Mouse (Mus musculus): ENCODE measurements at regions not wholly inside any gene's neighbourhood (a gene's known extent, or its start where the extent isn't known, plus 50 kb on each side); places are given as distances from the start of the nearest gene placed in this dataset.

DNA sequence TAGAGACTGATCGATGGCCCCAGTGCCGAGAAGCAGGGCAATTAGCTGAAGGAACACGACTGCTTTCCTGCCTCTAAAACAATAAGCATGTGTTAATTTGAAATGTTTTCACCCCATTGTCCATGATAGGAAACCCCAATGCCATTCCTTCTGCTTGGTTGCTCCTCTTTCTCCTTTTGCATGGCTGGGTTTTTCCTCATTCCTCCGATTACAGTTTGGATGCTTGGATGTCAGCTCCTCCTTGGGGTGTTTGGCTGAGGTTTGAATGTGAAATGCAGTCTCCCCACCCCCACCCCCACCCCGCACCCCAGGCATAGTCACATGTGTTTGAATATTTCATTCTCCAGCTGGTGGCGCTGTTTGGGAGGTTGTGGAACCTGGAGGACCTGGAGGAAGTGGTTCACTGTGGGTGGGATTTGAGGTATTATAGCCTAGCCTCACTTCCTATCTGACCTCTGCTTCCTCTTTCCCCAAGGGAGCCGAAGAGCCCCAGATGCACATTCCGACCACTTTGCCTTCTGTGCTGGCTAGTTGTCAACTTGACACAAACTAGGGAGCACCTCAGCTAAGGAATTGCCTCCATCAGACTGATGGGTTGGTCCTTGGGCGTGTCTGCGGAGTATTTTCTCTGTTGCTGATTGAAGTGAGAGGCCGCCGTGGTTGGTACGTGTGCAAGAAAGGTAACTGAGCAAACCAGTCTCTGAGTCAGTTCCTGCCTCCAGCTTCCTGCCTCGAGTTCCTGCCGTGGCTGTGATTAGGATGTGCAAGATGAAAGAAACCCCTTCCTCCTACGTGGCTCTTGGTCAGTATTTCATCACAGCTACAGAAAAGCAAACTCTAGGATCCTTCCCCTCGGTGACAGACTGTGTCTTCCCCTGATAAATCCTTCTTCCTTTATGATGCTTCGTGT, 128.6 kb upstream of the Grik3 start:
- H3K27ac ChIP-seq (replicated peaks; ENCODE audit: low read depth, low read length), result no peak overlapping the region
- H3K9me3 ChIP-seq (ENCODE audit: control insufficient read depth, low read length), result no peaks in the 10 kb centered on the region
- ATAC-seq (ENCODE audit: low read depth) (no peak), DNase-seq (ENCODE audit: low spot score) (peak; percentile 7)
- no peaks in the 10 kb centered on the region for H3K36me3 ChIP-seq (ENCODE audit: control insufficient read depth, insufficient read depth, low read length)
- no peak overlapping the region for H3K4me3 ChIP-seq (ENCODE audit: low read depth, low read length)
- H3K4me2 ChIP-seq (ENCODE audit: low read depth, low read length), result no peak overlapping the region
- H3K9ac ChIP-seq (ENCODE audit: low read depth, low read length), result no peak overlapping the region
- H3K4me1 ChIP-seq (ENCODE audit: control insufficient read depth, insufficient read depth, low read length), result no peaks in the 10 kb centered on the region
- whole genome bisulfite sequencing, result 66% methylated on average over 18 of the region's 18 CpGs
- no peaks in the 10 kb centered on the region for H3K27me3 ChIP-seq (replicated peaks; ENCODE audit: control insufficient read depth, insufficient read depth, low read length)

DNA sequence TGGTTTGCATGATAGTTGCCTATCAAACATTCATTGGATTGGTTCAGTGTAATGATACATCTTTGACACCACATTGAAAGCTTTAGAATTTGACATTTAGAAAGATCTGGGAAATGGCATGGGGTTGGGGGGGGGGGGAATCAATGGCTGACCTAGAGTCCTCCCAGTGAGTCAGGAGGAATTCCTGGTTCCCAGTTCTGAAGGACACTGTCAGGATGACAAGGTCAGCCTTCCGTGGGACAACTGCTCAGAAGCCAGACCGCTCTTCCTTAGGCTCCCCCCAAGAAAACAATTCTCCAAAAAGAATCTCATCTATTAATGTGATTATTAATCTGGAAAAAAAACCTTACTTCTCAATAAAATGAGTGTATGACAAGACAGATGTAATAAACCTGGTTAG, 132.1 kb upstream of the Grik3 start:
- Histone ChIP-seq H3K36me3 (ENCODE audit: control insufficient read depth, insufficient read depth, low read length) (no peaks in the 10 kb centered on the region), H3K9ac (ENCODE audit: low read depth, low read length) (no peak overlapping the region), H3K4me1 (ENCODE audit: control insufficient read depth, insufficient read depth, low read length) (no peaks in the 10 kb centered on the region), H3K27me3 (replicated peaks; ENCODE audit: control insufficient read depth, insufficient read depth, low read length) (no peaks in the 10 kb centered on the region), H3K27ac (replicated peaks; ENCODE audit: low read depth, low read length) (no peak overlapping the region), H3K4me3 (ENCODE audit: low read depth, low read length) (no peak overlapping the region), H3K9me3 (ENCODE audit: control insufficient read depth, low read length) (no peaks in the 10 kb centered on the region), H3K4me2 (ENCODE audit: low read depth, low read length) (no peak overlapping the region)
- DNase-seq (ENCODE audit: low spot score) (no peak), ATAC-seq (ENCODE audit: low read depth) (no peak)
- WGBS, result 92% methylated on average over 2 of the region's 2 CpGs

DNA sequence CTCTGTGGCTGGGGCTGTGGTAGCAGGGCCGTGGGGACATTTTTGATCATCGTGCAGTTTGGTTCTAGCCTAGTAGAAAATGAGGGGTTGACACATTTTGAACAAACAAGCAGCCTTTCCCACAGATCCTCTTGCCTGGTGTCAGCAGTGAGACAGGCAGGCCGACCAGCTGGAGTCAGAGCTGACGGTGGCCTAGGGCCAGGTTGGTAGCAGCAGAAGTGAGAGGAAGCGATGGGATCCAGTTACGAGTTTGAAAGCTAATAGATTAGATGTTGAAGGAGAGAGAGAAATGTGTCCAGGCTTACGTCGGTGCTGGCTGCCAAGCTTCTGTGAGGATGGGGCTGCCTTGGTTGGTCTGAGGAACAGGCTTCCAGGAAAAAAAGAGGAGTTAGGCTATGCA, 134.1 kb upstream of the Grik3 start:
- peak; percentile 23 for DNase-seq (ENCODE audit: low spot score)
- H3K4me3 ChIP-seq (ENCODE audit: low read depth, low read length), result no peak overlapping the region
- H3K36me3 ChIP-seq (ENCODE audit: control insufficient read depth, insufficient read depth, low read length), result no peaks in the 10 kb centered on the region
- no peaks in the 10 kb centered on the region for H3K4me1 ChIP-seq (ENCODE audit: control insufficient read depth, insufficient read depth, low read length)
- H3K9me3 ChIP-seq (ENCODE audit: control insufficient read depth, low read length), result no peaks in the 10 kb centered on the region
- H3K9ac ChIP-seq (ENCODE audit: low read depth, low read length), result no peak overlapping the region; the same call in 1 of the 2 replicates
- H3K27me3 ChIP-seq (replicated peaks; ENCODE audit: control insufficient read depth, insufficient read depth, low read length), result no peaks in the 10 kb centered on the region
- 19% methylated on average over 8 of the region's 8 CpGs for WGBS
- peak; percentile 37; the same call in 1 of the 2 replicates for ATAC-seq (ENCODE audit: low read depth)
- H3K27ac ChIP-seq (replicated peaks; ENCODE audit: low read depth, low read length), result no peak overlapping the region
- H3K4me2 ChIP-seq (ENCODE audit: low read depth, low read length), result no peak overlapping the region

GRCm38 (mm10) chr4:125354742-125355141, 135.8 kb upstream of the Grik3 start:
- Histone ChIP-seq H3K4me1 (ENCODE audit: control insufficient read depth, insufficient read depth, low read length) (no peaks in the 10 kb centered on the region), H3K9ac (ENCODE audit: low read depth, low read length) (no peak overlapping the region), H3K4me3 (ENCODE audit: low read depth, low read length) (no peak overlapping the region), H3K4me2 (ENCODE audit: low read depth, low read length) (no peak overlapping the region), H3K36me3 (ENCODE audit: control insufficient read depth, insufficient read depth, low read length) (no peaks in the 10 kb centered on the region), H3K27ac (replicated peaks; ENCODE audit: low read depth, low read length) (no peak overlapping the region), H3K27me3 (replicated peaks; ENCODE audit: control insufficient read depth, insufficient read depth, low read length) (no peaks in the 10 kb centered on the region), H3K9me3 (ENCODE audit: control insufficient read depth, low read length) (no peaks in the 10 kb centered on the region)
- 63% methylated on average over 3 of the region's 3 CpGs for WGBS
- ATAC-seq (ENCODE audit: low read depth), result no peak
- DNase-seq (ENCODE audit: low spot score), result peak; percentile 44

- H3K4me1 ChIP-seq (ENCODE audit: control insufficient read depth, insufficient read depth, low read length), result no peaks in the 10 kb centered on the region
- ATAC-seq (ENCODE audit: low read depth), result no peak
- H3K4me3 ChIP-seq (ENCODE audit: low read depth, low read length), result no peak overlapping the region
- WGBS, result 75% methylated on average over 1 of the region's 1 CpGs
- H3K9me3 ChIP-seq (ENCODE audit: control insufficient read depth, low read length), result no peaks in the 10 kb centered on the region
- H3K36me3 ChIP-seq (ENCODE audit: control insufficient read depth, insufficient read depth, low read length), result no peaks in the 10 kb centered on the region
- DNase-seq (ENCODE audit: low spot score), result no peak
- H3K27ac ChIP-seq (replicated peaks; ENCODE audit: low read depth, low read length), result no peak overlapping the region
- H3K4me2 ChIP-seq (ENCODE audit: low read depth, low read length), result no peak overlapping the region
- H3K9ac ChIP-seq (ENCODE audit: low read depth, low read length), result no peak overlapping the region
- no peaks in the 10 kb centered on the region for H3K27me3 ChIP-seq (replicated peaks; ENCODE audit: control insufficient read depth, insufficient read depth, low read length)
Measured at GRCm38 (mm10) chr4:125350056-125350455, 140.4 kb upstream of the Grik3 start.

DNA sequence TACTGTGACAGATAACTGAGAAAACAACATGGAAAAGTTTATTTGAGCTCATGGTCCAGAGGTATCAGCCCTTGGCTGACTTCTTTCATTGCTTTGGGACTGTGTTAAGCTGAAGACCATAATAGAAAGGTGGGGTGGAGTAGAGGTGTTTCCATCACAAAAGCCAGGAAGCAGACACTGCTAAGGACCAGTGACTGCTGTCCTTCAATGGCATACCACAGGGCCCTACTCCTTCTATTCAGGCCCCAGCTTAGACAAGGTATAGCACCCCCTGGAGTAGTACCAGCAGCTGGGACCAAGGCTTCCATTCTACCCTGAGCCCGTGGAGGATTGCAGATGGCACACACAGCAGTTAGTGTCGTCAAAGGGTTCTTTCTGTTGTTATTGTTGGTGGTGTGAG, 151.4 kb upstream of the Grik3 start:
- no peak overlapping the region for H3K27ac ChIP-seq (replicated peaks; ENCODE audit: low read depth, low read length)
- ATAC-seq (ENCODE audit: low read depth) (no peak), DNase-seq (ENCODE audit: low spot score) (no peak)
- no peaks in the 10 kb centered on the region for H3K27me3 ChIP-seq (replicated peaks; ENCODE audit: control insufficient read depth, insufficient read depth, low read length)
- H3K36me3 ChIP-seq (ENCODE audit: control insufficient read depth, insufficient read depth, low read length), result no peaks in the 10 kb centered on the region
- no peak overlapping the region for H3K9ac ChIP-seq (ENCODE audit: low read depth, low read length)
- no peak overlapping the region for H3K4me3 ChIP-seq (ENCODE audit: low read depth, low read length)
- no peaks in the 10 kb centered on the region for H3K9me3 ChIP-seq (ENCODE audit: control insufficient read depth, low read length)
- WGBS, result 69% methylated on average over 2 of the region's 2 CpGs
- no peak overlapping the region for H3K4me2 ChIP-seq (ENCODE audit: low read depth, low read length)
- H3K4me1 ChIP-seq (ENCODE audit: control insufficient read depth, insufficient read depth, low read length), result no peaks in the 10 kb centered on the region

- no peak for ATAC-seq (ENCODE audit: low read depth)
- Histone ChIP-seq H3K9me3 (ENCODE audit: control insufficient read depth, low read length) (no peaks in the 10 kb centered on the region), H3K4me2 (ENCODE audit: low read depth, low read length) (no peak overlapping the region), H3K27ac (replicated peaks; ENCODE audit: low read depth, low read length) (no peak overlapping the region), H3K27me3 (replicated peaks; ENCODE audit: control insufficient read depth, insufficient read depth, low read length) (no peaks in the 10 kb centered on the region), H3K4me3 (ENCODE audit: low read depth, low read length) (no peak overlapping the region), H3K4me1 (ENCODE audit: control insufficient read depth, insufficient read depth, low read length) (no peaks in the 10 kb centered on the region), H3K9ac (ENCODE audit: low read depth, low read length) (no peak overlapping the region), H3K36me3 (ENCODE audit: control insufficient read depth, insufficient read depth, low read length) (no peaks in the 10 kb centered on the region)
- WGBS, result 19% methylated on average over 3 of the region's 3 CpGs
- peak; percentile 59 for DNase-seq (ENCODE audit: low spot score)
Measured at GRCm38 (mm10) chr4:125328806-125329205, 161.7 kb upstream of the Grik3 start.

GRCm38 (mm10) chr4:125324495-125324894, 166.0 kb upstream of the Grik3 start:
- DNase-seq (ENCODE audit: low spot score) (no peak), ATAC-seq (ENCODE audit: low read depth) (no peak)
- Histone ChIP-seq H3K4me1 (ENCODE audit: control insufficient read depth, insufficient read depth, low read length) (no peaks in the 10 kb centered on the region), H3K9ac (ENCODE audit: low read depth, low read length) (no peak overlapping the region), H3K4me2 (ENCODE audit: low read depth, low read length) (no peak overlapping the region), H3K9me3 (ENCODE audit: control insufficient read depth, low read length) (no peaks in the 10 kb centered on the region), H3K27ac (replicated peaks; ENCODE audit: low read depth, low read length) (no peak overlapping the region), H3K36me3 (ENCODE audit: control insufficient read depth, insufficient read depth, low read length) (no peaks in the 10 kb centered on the region), H3K27me3 (replicated peaks; ENCODE audit: control insufficient read depth, insufficient read depth, low read length) (no peaks in the 10 kb centered on the region), H3K4me3 (ENCODE audit: low read depth, low read length) (no peak overlapping the region)
- WGBS, result 68% methylated on average over 3 of the region's 3 CpGs

- 22% methylated on average over 5 of the region's 5 CpGs for WGBS
- ATAC-seq (ENCODE audit: low read depth), result no peak
- DNase-seq (ENCODE audit: low spot score), result no peak
- Histone ChIP-seq H3K4me2 (ENCODE audit: low read depth, low read length) (no peak overlapping the region), H3K36me3 (ENCODE audit: control insufficient read depth, insufficient read depth, low read length) (no peaks in the 10 kb centered on the region), H3K4me1 (ENCODE audit: control insufficient read depth, insufficient read depth, low read length) (no peaks in the 10 kb centered on the region), H3K9ac (ENCODE audit: low read depth, low read length) (no peak overlapping the region), H3K27ac (replicated peaks; ENCODE audit: low read depth, low read length) (no peak overlapping the region), H3K9me3 (ENCODE audit: control insufficient read depth, low read length) (no peaks in the 10 kb centered on the region), H3K4me3 (ENCODE audit: low read depth, low read length) (no peak overlapping the region), H3K27me3 (replicated peaks; ENCODE audit: control insufficient read depth, insufficient read depth, low read length) (no peaks in the 10 kb centered on the region; the same call in 1 of the 2 replicates)
Measured at GRCm38 (mm10) chr4:125319343-125319742, 171.2 kb upstream of the Grik3 start.
